Mouse (Mus musculus) thymus, postnatal 10 days (tissue): ENCODE data around the gene Olfr837.
"Not testable (repeated sequence)": the region's sequence is repeated elsewhere in the genome, so short reads cannot be mapped to it uniquely, and the experiment has no call there.

Experiments
- DNase-seq, 2 experiments: peaks; one replicate each; pipeline ENCODE4 v3.0.0; 2021; ENCODE audit warnings: low spot score in 2 of 2

The Olfr837 gene

GRCm38 (mm10) chr9:19136017-19136416 lies at the start of gene Olfr837:
TSS of gene Olfr837 (plus strand) at chr9:19136317.
- DNase-seq: no peak

DNA sequence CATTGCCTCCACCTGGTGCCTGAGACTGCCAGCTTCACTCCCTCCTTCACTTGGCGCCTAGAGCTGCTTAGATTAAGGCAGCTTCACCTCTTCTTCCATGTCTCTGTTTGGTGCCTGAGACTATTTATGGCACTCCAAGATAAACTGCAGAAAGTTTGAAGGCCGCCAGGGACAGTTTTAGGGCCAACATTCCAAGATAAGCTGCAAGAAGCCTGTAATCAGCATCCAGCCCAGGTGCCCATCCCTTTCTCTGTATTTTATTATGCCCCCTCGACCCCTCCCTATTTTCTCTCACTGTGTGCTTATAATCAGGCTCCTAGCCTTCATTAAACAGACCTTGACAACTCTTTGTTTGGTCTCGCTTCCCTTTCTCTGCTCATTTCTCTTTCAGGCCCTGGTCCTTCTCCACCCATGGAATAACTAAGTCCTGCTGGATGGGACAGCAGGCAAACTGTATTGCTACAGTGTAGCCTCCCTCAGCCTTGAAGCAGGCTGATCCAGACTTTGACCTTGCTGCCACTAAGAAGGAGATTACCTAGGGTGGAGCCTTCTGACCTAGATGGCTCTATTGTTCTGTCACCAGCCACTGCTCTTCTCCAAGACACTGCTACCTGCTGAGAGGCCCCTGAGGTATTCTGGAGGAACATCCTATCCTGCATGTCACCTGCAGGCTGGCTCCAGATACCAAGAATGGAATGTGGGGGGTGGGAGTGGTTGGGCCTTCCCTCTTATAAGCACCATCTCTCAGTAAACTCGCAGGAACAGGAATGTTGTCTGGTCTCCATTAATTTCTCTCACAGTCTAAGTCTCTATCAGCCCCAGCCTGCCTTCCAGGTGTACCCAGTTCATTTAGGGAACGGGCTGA lies 43.0 kb upstream of the Olfr837 start:
- DNase-seq: not testable (repeated sequence)

DNA sequence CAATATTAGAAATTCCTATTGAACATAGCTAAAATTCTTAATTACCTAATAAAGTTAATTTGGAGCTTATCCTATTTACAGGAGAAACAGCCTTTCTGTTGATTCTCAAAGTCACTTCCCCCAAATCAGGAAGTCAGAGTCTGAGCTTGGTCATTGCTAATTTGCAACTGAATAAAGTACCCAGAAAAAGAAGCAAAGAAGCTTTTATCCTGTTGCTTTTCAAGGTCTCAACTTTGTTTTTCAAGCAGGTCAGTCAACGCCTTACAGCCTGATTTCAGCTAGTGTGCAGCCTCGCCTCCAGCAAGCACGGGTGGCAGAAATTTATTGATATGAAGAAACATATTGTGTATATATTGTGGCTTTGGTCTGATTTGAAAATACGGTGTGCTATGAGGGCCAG lies 38.8 kb upstream of the Olfr837 start:
- DNase-seq: no peak

- no peak for DNase-seq
Observed at GRCm38 (mm10) chr9:19120082-19120481, 16.0 kb upstream of the Olfr837 start, which contains the start of gene Olfr836. TSS of gene Olfr836 (plus strand) at chr9:19120382.

GRCm38 (mm10) chr9:19177212-19177611 lies 41.1 kb downstream of the Olfr837 start, which contains the start of gene Olfr839-ps1:
TSS of gene Olfr839-ps1 (minus strand) at chr9:19177312.
- DNase-seq: no peak
